Mouse (Mus musculus): ENCODE data around the gene Nif3l1. TPM values are rescaled to one million over a fixed set of nuclear protein-coding genes. Genes with fewer than 3 reads are reported as not detected.
A peak's percentile ranks its signal among the peaks of the same experiment; 100 is the strongest.

The Nif3l1 gene
- total and polyA plus RNA-seq, 2 experiments from 2014 or later: 41.5 to 46.8 TPM

DNA sequence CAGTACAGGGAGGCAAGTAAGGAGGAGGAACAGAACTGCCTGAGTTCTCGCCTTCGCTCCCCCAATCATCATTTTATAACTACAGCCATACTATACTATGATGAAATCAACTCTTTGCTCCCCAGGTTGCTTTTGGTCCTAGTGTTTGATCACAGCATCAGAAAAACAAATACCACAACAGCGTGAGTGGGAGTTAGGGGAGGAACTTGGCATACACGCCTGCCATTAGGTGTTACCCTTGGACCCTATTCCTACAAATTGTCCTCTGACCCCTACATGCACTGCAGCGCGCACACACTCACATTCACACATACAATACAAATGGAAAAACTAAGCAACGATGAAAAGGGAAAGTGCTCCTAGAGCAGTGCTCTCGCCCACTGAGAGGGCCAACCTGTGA lies 30.7 kb downstream of the Nif3l1 start:
- ATAC-seq: no peak
- Histone ChIP-seq H3K4me3 (ENCODE audit: low read depth, low read length) (no peak overlapping the region), H3K27me3 (ENCODE audit: insufficient read depth, low read length) (no peaks in the 10 kb centered on the region), H3K9ac (no peak overlapping the region), H3K4me1 (ENCODE audit: insufficient read depth) (no peaks in the 10 kb centered on the region), H3K36me3 (ENCODE audit: insufficient read depth) (peaks cover 66% of the 10 kb centered on the region), H3K4me2 (ENCODE audit: low read depth) (no peak overlapping the region), H3K27ac (ENCODE audit: low read depth, low read length) (no peak overlapping the region), H3K9me3 (ENCODE audit: low read length) (no peaks in the 10 kb centered on the region)
- WGBS: 96% methylated on average over 8 of the region's 8 CpGs
- TF ChIP-seq CTCF (IDR thresholded peaks at IDR 0.05; ENCODE audit: low read depth): no peak
- DNase-seq: no peak

DNA sequence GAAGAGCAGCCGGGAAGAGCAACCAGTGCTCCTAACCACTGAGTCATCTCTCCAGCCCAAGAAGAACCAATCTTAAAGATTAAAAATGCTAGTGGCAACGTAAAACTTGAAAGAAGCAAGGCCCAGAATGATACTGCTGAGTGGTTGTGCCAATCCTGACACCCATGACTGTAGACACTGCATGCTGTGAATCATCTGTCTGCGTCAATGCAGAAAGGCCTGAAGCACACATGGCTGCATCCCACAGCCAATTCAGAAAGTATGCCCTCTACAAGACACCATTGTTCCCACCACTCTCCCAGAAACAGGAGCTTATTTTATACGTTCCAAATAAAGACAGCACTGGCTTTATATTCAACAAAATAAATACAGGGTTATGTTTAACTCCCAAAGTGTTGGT lies 37.7 kb downstream of the Nif3l1 start:
- 91% methylated on average over 4 of the region's 4 CpGs for WGBS
- no peak for TF ChIP-seq CTCF (IDR thresholded peaks at IDR 0.05; ENCODE audit: low read depth)
- Histone ChIP-seq H3K27ac (ENCODE audit: low read depth, low read length) (no peak overlapping the region), H3K4me2 (ENCODE audit: low read depth) (no peak overlapping the region), H3K9me3 (ENCODE audit: low read length) (no peaks in the 10 kb centered on the region), H3K36me3 (ENCODE audit: insufficient read depth) (peaks cover 46% of the 10 kb centered on the region), H3K4me1 (ENCODE audit: insufficient read depth) (no peaks in the 10 kb centered on the region), H3K4me3 (ENCODE audit: low read depth, low read length) (no peak overlapping the region), H3K9ac (no peak overlapping the region), H3K27me3 (ENCODE audit: insufficient read depth, low read length) (no peaks in the 10 kb centered on the region)
- ATAC-seq: no peak
- no peak for DNase-seq

DNA sequence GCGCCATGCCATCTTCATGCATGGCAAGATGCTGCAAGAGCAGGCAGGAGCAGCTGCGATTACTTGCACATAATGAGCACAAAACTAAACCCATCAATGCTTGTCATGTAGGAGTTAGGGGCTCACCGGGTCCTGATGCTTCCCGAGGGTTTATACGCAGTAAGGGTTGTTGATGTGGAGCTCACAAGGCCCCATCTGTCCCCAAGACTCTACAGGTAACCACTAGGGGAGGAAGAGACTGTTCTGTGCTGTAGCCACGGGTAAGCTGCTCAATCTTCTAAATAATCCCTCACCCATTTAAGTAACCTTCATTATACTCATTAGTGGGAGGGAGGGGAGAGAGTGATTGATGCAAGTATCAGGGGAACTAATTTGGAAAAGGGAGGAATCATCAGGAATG lies 50.7 kb downstream of the Nif3l1 start:
- Histone ChIP-seq H3K9ac (no peak overlapping the region), H3K27ac (ENCODE audit: low read depth, low read length) (no peak overlapping the region), H3K4me2 (ENCODE audit: low read depth) (no peak overlapping the region), H3K36me3 (ENCODE audit: insufficient read depth) (peaks cover 71% of the 10 kb centered on the region), H3K4me3 (ENCODE audit: low read depth, low read length) (no peak overlapping the region), H3K4me1 (ENCODE audit: insufficient read depth) (no peaks in the 10 kb centered on the region), H3K9me3 (ENCODE audit: low read length) (no peaks in the 10 kb centered on the region), H3K27me3 (ENCODE audit: insufficient read depth, low read length) (no peaks in the 10 kb centered on the region)
- no peak for TF ChIP-seq CTCF (IDR thresholded peaks at IDR 0.05; ENCODE audit: low read depth)
- DNase-seq: no peak
- WGBS: 91% methylated on average over 6 of the region's 6 CpGs
- no peak for ATAC-seq

DNA sequence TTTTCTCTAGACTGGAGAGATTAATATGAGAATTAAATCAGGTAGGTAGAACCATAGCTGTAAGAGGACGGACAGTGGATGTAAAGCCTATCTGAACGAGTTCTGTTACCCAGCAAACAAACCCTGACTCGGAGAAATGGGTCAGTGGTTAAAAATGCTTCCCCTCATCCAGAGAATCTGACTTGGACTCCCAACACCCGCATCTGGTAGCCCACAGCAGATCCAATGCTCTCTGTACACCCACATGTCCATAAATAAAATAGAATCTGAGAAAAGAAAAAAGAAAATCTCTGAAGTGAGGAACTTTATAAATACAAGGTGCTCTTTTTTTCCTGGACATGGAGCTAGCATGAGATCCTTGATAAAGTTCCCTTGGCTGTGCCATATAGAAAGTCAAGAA lies 52.7 kb downstream of the Nif3l1 start:
- H3K4me3 ChIP-seq (ENCODE audit: low read depth, low read length): no peak overlapping the region
- H3K27me3 ChIP-seq (ENCODE audit: insufficient read depth, low read length): no peaks in the 10 kb centered on the region
- no peak overlapping the region for H3K4me2 ChIP-seq (ENCODE audit: low read depth)
- WGBS: 95% methylated on average over 4 of the region's 4 CpGs
- H3K36me3 ChIP-seq (ENCODE audit: insufficient read depth): peaks cover 51% of the 10 kb centered on the region
- H3K27ac ChIP-seq (ENCODE audit: low read depth, low read length): no peak overlapping the region
- no peaks in the 10 kb centered on the region for H3K9me3 ChIP-seq (ENCODE audit: low read length)
- no peak for TF ChIP-seq CTCF (IDR thresholded peaks at IDR 0.05; ENCODE audit: low read depth)
- no peak overlapping the region for H3K9ac ChIP-seq
- ATAC-seq: no peak
- no peak for DNase-seq
- no peaks in the 10 kb centered on the region for H3K4me1 ChIP-seq (ENCODE audit: insufficient read depth)

DNA sequence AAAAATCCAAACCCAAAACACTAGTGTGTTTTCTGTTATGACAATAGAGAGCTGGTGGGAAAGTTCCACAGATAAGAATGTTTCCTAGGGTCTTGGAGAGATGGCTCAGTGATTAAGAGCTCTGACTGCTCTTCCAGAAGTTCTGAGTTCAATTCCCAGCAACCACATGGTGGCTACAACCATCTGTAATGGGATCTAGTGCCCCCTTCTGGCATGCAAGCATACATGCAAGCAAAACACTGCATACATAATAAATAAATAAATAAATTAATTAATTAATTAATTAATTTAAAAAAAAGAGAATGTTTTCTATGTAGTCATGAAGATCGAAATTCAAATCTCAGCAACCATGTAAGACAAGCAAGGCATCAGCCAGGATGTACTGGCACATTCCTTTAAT lies 53.8 kb downstream of the Nif3l1 start:
- Histone ChIP-seq H3K27me3 (ENCODE audit: insufficient read depth, low read length) (no peaks in the 10 kb centered on the region), H3K9me3 (ENCODE audit: low read length) (no peaks in the 10 kb centered on the region), H3K4me3 (ENCODE audit: low read depth, low read length) (no peak overlapping the region), H3K4me1 (ENCODE audit: insufficient read depth) (peaks cover 6% of the 10 kb centered on the region), H3K36me3 (ENCODE audit: insufficient read depth) (peaks cover 45% of the 10 kb centered on the region), H3K9ac (no peak overlapping the region), H3K27ac (ENCODE audit: low read depth, low read length) (no peak overlapping the region), H3K4me2 (ENCODE audit: low read depth) (no peak overlapping the region)
- WGBS: 98% methylated on average over 1 of the region's 1 CpGs
- DNase-seq: no peak
- peak; percentile 20; the same call in 1 of the 2 replicates for TF ChIP-seq CTCF (IDR thresholded peaks at IDR 0.05; ENCODE audit: low read depth)
- ATAC-seq: no peak

DNA sequence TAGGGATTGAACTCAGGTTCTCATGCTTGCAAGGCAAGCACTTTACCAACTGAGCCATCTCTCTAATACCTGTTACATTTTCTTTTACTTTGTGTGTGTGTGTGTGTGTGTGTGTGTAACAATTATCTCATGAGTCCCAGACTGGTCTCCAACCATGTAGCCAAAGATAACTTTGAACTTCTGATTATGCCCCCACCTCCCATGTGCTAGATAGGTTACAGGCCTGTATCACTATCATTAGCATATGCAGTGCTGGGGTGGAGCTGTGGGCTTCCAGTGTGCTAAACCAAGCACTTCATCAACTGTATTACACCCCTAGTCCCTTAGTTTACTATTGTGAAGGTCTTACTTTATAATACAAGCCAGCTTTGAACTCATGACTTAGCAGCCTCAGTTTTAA lies 58.2 kb downstream of the Nif3l1 start:
- TF ChIP-seq CTCF (IDR thresholded peaks at IDR 0.05; ENCODE audit: low read depth): no peak
- peaks cover 16% of the 10 kb centered on the region for H3K36me3 ChIP-seq (ENCODE audit: insufficient read depth)
- peaks cover 4% of the 10 kb centered on the region; the same call in 1 of the 2 replicates for H3K9me3 ChIP-seq (ENCODE audit: low read length)
- no peak for DNase-seq
- no peak for ATAC-seq
- H3K27ac ChIP-seq (ENCODE audit: low read depth, low read length): no peak overlapping the region
- H3K4me3 ChIP-seq (ENCODE audit: low read depth, low read length): no peak overlapping the region
- H3K4me2 ChIP-seq (ENCODE audit: low read depth): no peak overlapping the region
- peaks cover 15% of the 10 kb centered on the region for H3K4me1 ChIP-seq (ENCODE audit: insufficient read depth)
- no peaks in the 10 kb centered on the region for H3K27me3 ChIP-seq (ENCODE audit: insufficient read depth, low read length)
- H3K9ac ChIP-seq: no peak overlapping the region

DNA sequence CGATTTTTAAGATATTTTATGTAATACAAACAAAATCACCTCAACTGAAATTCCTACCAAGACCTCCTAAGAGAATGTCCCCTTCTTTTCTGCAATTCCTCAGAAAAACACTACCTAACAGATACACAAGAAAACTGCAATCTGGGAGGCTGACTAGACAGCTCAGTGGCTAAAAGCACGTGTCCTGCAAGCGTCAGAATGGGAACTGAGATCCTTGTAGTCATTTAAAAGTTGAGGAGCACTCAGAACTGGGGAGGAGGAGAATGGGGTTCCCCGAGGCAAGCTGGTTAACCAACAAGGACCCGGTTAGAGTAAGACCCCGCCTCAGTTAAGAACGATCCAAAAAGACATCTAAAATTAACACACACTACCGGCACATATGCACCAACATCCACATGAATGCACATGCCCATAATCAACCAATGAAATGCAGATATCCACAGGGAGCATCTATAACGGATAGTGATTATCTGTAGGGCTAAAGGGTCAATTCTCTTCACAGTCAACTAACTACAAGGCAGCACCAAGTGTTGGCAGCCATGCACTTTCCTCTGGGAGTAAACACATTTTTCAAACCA lies 58.9 kb downstream of the Nif3l1 start:
- Histone ChIP-seq H3K36me3 (ENCODE audit: insufficient read depth) (peaks cover 13% of the 10 kb centered on the region), H3K27me3 (ENCODE audit: insufficient read depth, low read length) (no peaks in the 10 kb centered on the region), H3K4me2 (ENCODE audit: low read depth) (peak overlapping the region; percentile 88), H3K4me3 (ENCODE audit: low read depth, low read length) (peak overlapping the region; percentile 99), H3K9ac (peak overlapping the region; percentile 81), H3K27ac (ENCODE audit: low read depth, low read length) (peak overlapping the region; percentile 91; the same call in 1 of the 2 replicates), H3K4me1 (ENCODE audit: insufficient read depth) (peaks cover 15% of the 10 kb centered on the region), H3K9me3 (ENCODE audit: low read length) (peaks cover 8% of the 10 kb centered on the region; the same call in 1 of the 2 replicates)
- DNase-seq: no peak
- 24% methylated on average over 9 of the region's 9 CpGs for WGBS
- ATAC-seq: no peak
- TF ChIP-seq CTCF (IDR thresholded peaks at IDR 0.05; ENCODE audit: low read depth): no peak

Measured in forebrain, postnatal 0 days (tissue).